Mouse (Mus musculus): ENCODE results near the gene Fam169b. TPM values are rescaled to one million over a fixed set of nuclear protein-coding genes. Genes with fewer than 3 reads are reported as not detected.

Gene Fam169b
- polyA plus RNA-seq, 1 experiment: not detected

- TF ChIP-seq POLR2A (IDR thresholded peaks at IDR 0.05; ENCODE audit: insufficient read depth, low read depth, low read length) (no peak), CTCF (IDR thresholded peaks at IDR 0.05; ENCODE audit: insufficient read depth, low read depth, low read length) (no peak)
- WGBS: 74% methylated on average over 10 of the region's 10 CpGs
- Histone ChIP-seq H3K27ac (ENCODE audit: insufficient read depth, low read depth, low read length) (no peak overlapping the region), H3K4me1 (ENCODE audit: control insufficient read depth, insufficient read depth, low read length) (no peaks in the 10 kb centered on the region), H3K4me3 (ENCODE audit: insufficient read depth, low read depth, low read length) (no peak overlapping the region)
Observed at GRCm38 (mm10) chr7:68345963-68346362, 72.3 kb downstream of the Fam169b start.

DNA sequence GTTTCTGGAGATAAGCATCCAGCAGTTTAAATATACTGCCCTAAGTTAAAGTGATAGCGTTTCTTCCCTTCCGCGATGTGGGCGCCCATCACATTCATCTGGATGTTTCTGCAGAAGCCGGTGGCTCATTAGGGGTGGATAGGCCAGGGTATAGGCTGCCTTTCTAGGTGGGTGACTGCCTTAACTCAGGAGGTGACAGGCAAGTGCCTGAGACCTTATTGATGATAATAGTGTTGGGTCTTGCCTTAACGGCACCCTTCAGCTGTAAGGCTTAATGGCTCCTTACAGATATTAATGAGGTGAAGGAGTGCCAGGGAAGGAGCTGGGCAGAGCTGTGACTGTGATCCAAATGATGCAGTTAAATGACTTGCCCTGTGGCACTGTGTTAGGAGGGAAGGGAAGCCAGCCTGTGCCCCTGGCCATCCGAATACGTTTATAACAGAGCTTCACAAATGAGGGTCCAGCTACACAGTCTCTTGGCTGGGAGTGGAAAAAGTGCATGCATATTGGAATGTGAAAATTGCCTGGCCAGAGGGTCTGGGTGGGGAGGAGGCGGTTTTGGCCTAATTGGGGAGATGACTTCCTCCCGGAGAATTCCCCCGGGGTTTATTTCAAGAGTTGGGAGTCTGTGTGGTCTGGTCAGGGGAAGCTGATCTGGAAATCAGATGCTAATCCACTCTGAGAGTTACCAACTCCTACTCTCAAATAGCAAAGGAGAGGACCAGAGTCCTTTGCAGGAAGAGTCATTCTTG is 81.9 kb downstream of the Fam169b start:
- 63% methylated on average over 11 of the region's 11 CpGs for WGBS
- Histone ChIP-seq H3K4me3 (ENCODE audit: insufficient read depth, low read depth, low read length) (no peak overlapping the region), H3K27ac (ENCODE audit: insufficient read depth, low read depth, low read length) (no peak overlapping the region), H3K4me1 (ENCODE audit: control insufficient read depth, insufficient read depth, low read length) (no peaks in the 10 kb centered on the region)
- no peak for TF ChIP-seq CTCF (IDR thresholded peaks at IDR 0.05; ENCODE audit: insufficient read depth, low read depth, low read length)
- TF ChIP-seq POLR2A (IDR thresholded peaks at IDR 0.05; ENCODE audit: insufficient read depth, low read depth, low read length): no peak

GRCm38 (mm10) chr7:68357407-68357806 is 83.8 kb downstream of the Fam169b start:
- Histone ChIP-seq H3K27ac (ENCODE audit: insufficient read depth, low read depth, low read length) (no peak overlapping the region), H3K4me1 (ENCODE audit: control insufficient read depth, insufficient read depth, low read length) (no peaks in the 10 kb centered on the region), H3K4me3 (ENCODE audit: insufficient read depth, low read depth, low read length) (no peak overlapping the region)
- no peak for TF ChIP-seq POLR2A (IDR thresholded peaks at IDR 0.05; ENCODE audit: insufficient read depth, low read depth, low read length)
- TF ChIP-seq CTCF (IDR thresholded peaks at IDR 0.05; ENCODE audit: insufficient read depth, low read depth, low read length): no peak
- 17% methylated on average over 7 of the region's 7 CpGs for WGBS

- TF ChIP-seq POLR2A (IDR thresholded peaks at IDR 0.05; ENCODE audit: insufficient read depth, low read depth, low read length): no peak
- no peak for TF ChIP-seq CTCF (IDR thresholded peaks at IDR 0.05; ENCODE audit: insufficient read depth, low read depth, low read length)
- 74% methylated on average over 7 of the region's 7 CpGs for WGBS
- H3K4me3 ChIP-seq (ENCODE audit: insufficient read depth, low read depth, low read length): no peak overlapping the region
- H3K4me1 ChIP-seq (ENCODE audit: control insufficient read depth, insufficient read depth, low read length): no peaks in the 10 kb centered on the region
- no peak overlapping the region for H3K27ac ChIP-seq (ENCODE audit: insufficient read depth, low read depth, low read length)
Observed at GRCm38 (mm10) chr7:68362609-68363008, 89.0 kb downstream of the Fam169b start.

DNA sequence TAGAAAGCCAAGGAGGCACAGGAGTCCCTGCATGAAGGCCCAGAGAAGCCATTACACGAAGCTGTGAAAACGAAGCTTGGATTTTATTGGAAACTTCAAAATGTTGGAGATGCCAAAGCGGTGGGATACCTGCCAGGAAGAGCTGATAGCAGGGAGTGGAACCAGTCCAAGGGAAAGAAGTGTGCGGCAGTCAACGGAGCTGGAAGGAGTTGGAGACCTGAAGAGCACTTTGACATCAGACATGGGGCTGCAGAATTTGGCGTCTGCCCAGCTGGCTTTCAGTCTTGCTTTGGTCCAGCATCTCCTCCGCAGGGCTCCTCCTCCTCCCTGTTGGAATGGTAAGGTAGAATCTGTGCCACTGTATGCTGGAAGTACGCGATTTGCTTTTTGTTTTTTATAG is 92.1 kb downstream of the Fam169b start:
- 69% methylated on average over 9 of the region's 9 CpGs for WGBS
- H3K4me3 ChIP-seq (ENCODE audit: insufficient read depth, low read depth, low read length): no peak overlapping the region
- H3K4me1 ChIP-seq (ENCODE audit: control insufficient read depth, insufficient read depth, low read length): no peaks in the 10 kb centered on the region; the same call in 1 of the 2 replicates
- H3K27ac ChIP-seq (ENCODE audit: insufficient read depth, low read depth, low read length): no peak overlapping the region
- TF ChIP-seq CTCF (IDR thresholded peaks at IDR 0.05; ENCODE audit: insufficient read depth, low read depth, low read length) (no peak), POLR2A (IDR thresholded peaks at IDR 0.05; ENCODE audit: insufficient read depth, low read depth, low read length) (no peak)

DNA sequence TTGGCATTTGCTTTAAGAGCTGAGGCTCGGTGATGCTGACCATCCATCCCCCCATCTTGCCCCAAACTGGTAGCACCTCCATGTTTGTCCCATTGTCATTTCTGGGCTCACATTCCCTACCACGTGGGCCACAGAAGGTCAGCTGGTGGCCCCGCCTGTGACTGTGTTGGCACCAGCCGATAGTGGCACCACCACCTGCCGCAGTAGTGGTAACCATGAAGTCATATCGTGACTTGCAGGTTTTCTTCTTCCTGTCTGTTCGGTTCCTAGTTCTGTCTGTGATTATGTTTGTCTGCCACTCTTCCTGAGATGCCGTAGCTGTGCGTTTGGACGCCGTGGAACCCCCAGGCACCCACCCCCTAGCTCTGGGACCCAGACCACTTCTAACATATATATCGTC is 95.3 kb downstream of the Fam169b start:
- WGBS: 92% methylated on average over 12 of the region's 12 CpGs
- no peak overlapping the region for H3K4me3 ChIP-seq (ENCODE audit: insufficient read depth, low read depth, low read length)

DNA sequence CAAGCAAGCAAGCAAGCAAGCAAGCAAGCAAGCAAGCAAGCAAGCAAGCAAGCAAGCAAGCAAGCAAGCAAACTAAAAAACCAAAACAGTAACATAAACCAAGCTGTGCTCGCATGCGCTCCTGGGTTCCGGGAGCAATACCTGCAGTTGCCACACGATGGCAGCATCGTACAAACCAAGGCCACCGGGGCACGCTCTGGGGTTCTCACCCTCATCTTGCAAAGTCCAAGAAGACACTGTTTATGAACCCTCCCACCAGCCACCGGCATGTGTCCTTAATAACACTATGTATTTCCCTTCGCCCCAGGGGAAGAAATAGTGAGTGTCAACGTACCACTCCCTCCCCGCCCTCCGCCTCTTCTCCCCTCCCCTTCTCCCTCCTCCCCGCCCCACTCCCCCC is 96.1 kb downstream of the Fam169b start:
- Histone ChIP-seq H3K4me1 (ENCODE audit: control insufficient read depth, insufficient read depth, low read length) (no peaks in the 10 kb centered on the region; the same call in 1 of the 2 replicates), H3K27ac (ENCODE audit: insufficient read depth, low read depth, low read length) (no peak overlapping the region), H3K4me3 (ENCODE audit: insufficient read depth, low read depth, low read length) (no peak overlapping the region)
- WGBS: 2% methylated on average over 12 of the region's 13 CpGs
- no peak for TF ChIP-seq POLR2A (IDR thresholded peaks at IDR 0.05; ENCODE audit: insufficient read depth, low read depth, low read length)
- TF ChIP-seq CTCF (IDR thresholded peaks at IDR 0.05; ENCODE audit: insufficient read depth, low read depth, low read length): peak; percentile 81

More for the DNA sequence above, 95.3 kb downstream of the Fam169b start:
- H3K4me1 ChIP-seq (ENCODE audit: control insufficient read depth, insufficient read depth, low read length): no peaks in the 10 kb centered on the region; the same call in 1 of the 2 replicates
- no peak for TF ChIP-seq POLR2A (IDR thresholded peaks at IDR 0.05; ENCODE audit: insufficient read depth, low read depth, low read length)
- TF ChIP-seq CTCF (IDR thresholded peaks at IDR 0.05; ENCODE audit: insufficient read depth, low read depth, low read length): no peak
- H3K27ac ChIP-seq (ENCODE audit: insufficient read depth, low read depth, low read length): no peak overlapping the region

DNA sequence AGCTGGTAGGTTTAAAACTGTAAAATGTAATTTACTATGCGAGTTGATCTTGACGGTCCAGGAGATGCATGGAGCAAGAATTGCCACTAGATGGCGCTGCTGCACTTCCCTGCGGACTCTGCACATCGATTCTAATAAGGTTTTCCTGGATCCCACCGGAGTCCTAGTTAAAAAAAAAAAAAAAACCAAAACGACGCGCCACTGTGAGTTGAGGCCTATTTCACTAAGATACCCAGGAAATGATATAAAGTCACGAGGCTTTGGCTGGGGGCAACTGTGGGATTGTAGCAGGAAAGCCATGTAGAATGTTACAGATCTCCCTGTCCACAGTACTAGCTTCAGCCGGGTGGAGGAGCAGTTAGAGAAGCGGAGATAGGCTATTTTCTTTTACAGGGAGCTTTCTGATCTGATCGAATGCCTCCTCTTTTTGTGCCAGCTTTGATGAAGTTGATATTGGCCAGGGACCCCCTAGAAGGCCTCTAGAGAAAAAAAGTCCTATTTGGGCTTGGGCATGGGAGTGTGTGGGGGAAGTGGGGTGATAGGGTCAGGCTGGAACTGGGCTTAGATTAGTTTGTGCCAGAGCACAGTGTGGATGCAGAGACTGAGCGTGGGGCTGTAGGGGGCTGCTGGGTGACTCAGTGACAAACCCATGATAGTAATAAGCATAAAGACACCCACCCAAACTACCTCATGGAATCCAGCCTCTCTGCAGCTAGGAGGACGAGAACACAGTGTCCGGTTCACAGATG is 100.6 kb downstream of the Fam169b start:
- WGBS: 18% methylated on average over 16 of the region's 16 CpGs
- Histone ChIP-seq H3K4me1 (ENCODE audit: control insufficient read depth, insufficient read depth, low read length) (no peaks in the 10 kb centered on the region; the same call in 1 of the 2 replicates), H3K27ac (ENCODE audit: insufficient read depth, low read depth, low read length) (no peak overlapping the region), H3K4me3 (ENCODE audit: insufficient read depth, low read depth, low read length) (no peak overlapping the region)
- TF ChIP-seq CTCF (IDR thresholded peaks at IDR 0.05; ENCODE audit: insufficient read depth, low read depth, low read length) (peak; percentile 69), POLR2A (IDR thresholded peaks at IDR 0.05; ENCODE audit: insufficient read depth, low read depth, low read length) (no peak)

- H3K4me3 ChIP-seq (ENCODE audit: insufficient read depth, low read depth, low read length): no peak overlapping the region
- H3K4me1 ChIP-seq (ENCODE audit: control insufficient read depth, insufficient read depth, low read length): no peaks in the 10 kb centered on the region
- whole genome bisulfite sequencing: 54% methylated on average over 9 of the region's 9 CpGs
- TF ChIP-seq POLR2A (IDR thresholded peaks at IDR 0.05; ENCODE audit: insufficient read depth, low read depth, low read length) (no peak), CTCF (IDR thresholded peaks at IDR 0.05; ENCODE audit: insufficient read depth, low read depth, low read length) (no peak)
- no peak overlapping the region for H3K27ac ChIP-seq (ENCODE audit: insufficient read depth, low read depth, low read length)
Observed at GRCm38 (mm10) chr7:68382187-68382586, 108.5 kb downstream of the Fam169b start.

Data from olfactory bulb, adult 2 months (tissue).